Mouse (Mus musculus): ENCODE results near the gene Naip1.
"Not testable (repeated sequence)": the region's sequence is repeated elsewhere in the genome, so short reads cannot be mapped to it uniquely, and the experiment has no call there.

Gene Naip1

GRCm38 (mm10) chr13:100452415-100453127 lies at the start of gene Naip1:
TSS of gene Naip1 (minus strand) at chr13:100452869.
- DNase-seq (ENCODE audit: low spot score): not testable (repeated sequence)

GRCm38 (mm10) chr13:100499625-100500024 lies 47.0 kb upstream of the Naip1 start:
- not testable (repeated sequence) for DNase-seq (ENCODE audit: low spot score)

- no peak for DNase-seq (ENCODE audit: low spot score)
Measured at GRCm38 (mm10) chr13:100495337-100495736, 42.7 kb upstream of the Naip1 start.

GRCm38 (mm10) chr13:100494370-100494769 lies 41.7 kb upstream of the Naip1 start:
- not testable (repeated sequence) for DNase-seq (ENCODE audit: low spot score)

GRCm38 (mm10) chr13:100493313-100493712 lies 40.6 kb upstream of the Naip1 start:
- DNase-seq (ENCODE audit: low spot score): no peak

- DNase-seq (ENCODE audit: low spot score): peak; percentile 88
Measured at GRCm38 (mm10) chr13:100492061-100492787, 39.6 kb upstream of the Naip1 start, which contains the start of gene Gtf2h2. TSS of gene Gtf2h2 (minus strand) at chr13:100492579.

GRCm38 (mm10) chr13:100491623-100492022 lies 39.0 kb upstream of the Naip1 start:
- no peak for DNase-seq (ENCODE audit: low spot score)

- no peak for DNase-seq (ENCODE audit: low spot score)
Measured at GRCm38 (mm10) chr13:100490424-100490823, 37.8 kb upstream of the Naip1 start.

GRCm38 (mm10) chr13:100483610-100484009 lies 30.9 kb upstream of the Naip1 start:
- no peak for DNase-seq (ENCODE audit: low spot score)

GRCm38 (mm10) chr13:100463527-100464222 lies 11.0 kb upstream of the Naip1 start:
- DNase-seq (ENCODE audit: low spot score): no peak

- no peak for DNase-seq (ENCODE audit: low spot score)
Measured at GRCm38 (mm10) chr13:100461336-100461735, 8.7 kb upstream of the Naip1 start.

- DNase-seq (ENCODE audit: low spot score): no peak
Measured at GRCm38 (mm10) chr13:100449495-100449894, 3.2 kb downstream of the Naip1 start.

- DNase-seq (ENCODE audit: low spot score): no peak
Measured at GRCm38 (mm10) chr13:100440116-100440515, 12.6 kb downstream of the Naip1 start.

- no peak for DNase-seq (ENCODE audit: low spot score)
Measured at GRCm38 (mm10) chr13:100438701-100439100, 14.0 kb downstream of the Naip1 start.

- DNase-seq (ENCODE audit: low spot score): no peak
Measured at GRCm38 (mm10) chr13:100437322-100437825, 15.3 kb downstream of the Naip1 start.

GRCm38 (mm10) chr13:100436556-100437163 lies 16.0 kb downstream of the Naip1 start:
- DNase-seq (ENCODE audit: low spot score): not testable (repeated sequence)

GRCm38 (mm10) chr13:100419958-100420357 lies 32.7 kb downstream of the Naip1 start:
- not testable (repeated sequence) for DNase-seq (ENCODE audit: low spot score)

GRCm38 (mm10) chr13:100414428-100414827 lies 38.2 kb downstream of the Naip1 start:
- no peak for DNase-seq (ENCODE audit: low spot score)

- DNase-seq (ENCODE audit: low spot score): no peak
Measured at GRCm38 (mm10) chr13:100409825-100410224, 42.8 kb downstream of the Naip1 start.

- DNase-seq (ENCODE audit: low spot score): no peak
Measured at GRCm38 (mm10) chr13:100409181-100409580, 43.5 kb downstream of the Naip1 start.

- DNase-seq (ENCODE audit: low spot score): no peak
Measured at GRCm38 (mm10) chr13:100408242-100408641, 44.4 kb downstream of the Naip1 start.
